Comparison of ENCODE assay signal across 29 mouse cellular contexts in the genomic region with DNA sequence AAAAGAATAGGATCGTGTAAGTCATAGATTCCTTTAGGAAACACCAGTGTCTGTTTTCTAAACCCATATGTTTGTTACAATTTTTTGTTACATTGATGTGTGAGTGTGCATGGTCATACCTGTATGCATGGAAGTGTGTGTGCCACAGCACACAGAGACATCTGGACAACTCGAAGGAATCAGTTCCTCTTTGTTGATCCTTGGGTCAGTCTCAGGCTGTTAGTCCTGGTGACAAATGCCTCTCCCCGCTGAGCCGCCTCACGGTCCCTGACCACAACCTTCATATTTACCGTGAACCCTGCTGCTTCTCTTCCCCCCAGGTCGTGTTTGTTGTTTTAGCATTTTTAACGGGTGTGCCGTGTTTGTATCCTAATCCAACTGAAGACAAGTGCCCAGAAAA. TPM values are rescaled to one million over a fixed set of nuclear protein-coding genes. Genes with fewer than 3 reads are reported as not detected.
"Had no signal": no experiment of that assay in that cellular context is flagged by ENCODE, and none has a peak within 500 bp of the region (broad histone marks: within the 10 kb centered on the region; RNA-seq: fewer than 3 reads in every experiment).

No protein-coding gene starts in this region.

- H3K4me3 ChIP-seq: lung, embryonic 15.5 days; midbrain, embryonic 10.5 days; midbrain, embryonic 12.5 days; myocyte; neural tube, embryonic 13.5 days; neural tube, embryonic 15.5 days had no signal

- ATAC-seq: lung, postnatal 0 days; midbrain, embryonic 16.5 days had no signal

- H3K27me3 ChIP-seq: lung, embryonic 15.5 days; midbrain, embryonic 12.5 days; neural tube, embryonic 13.5 days; neural tube, embryonic 15.5 days had no signal

- H3K9me3 ChIP-seq: lung, embryonic 15.5 days; midbrain, embryonic 10.5 days; midbrain, embryonic 12.5 days; neural tube, embryonic 13.5 days; neural tube, embryonic 15.5 days had no signal

- H3K9ac ChIP-seq: lung, embryonic 15.5 days; midbrain, embryonic 12.5 days; neural tube, embryonic 13.5 days; neural tube, embryonic 15.5 days had no signal

- H3K27ac ChIP-seq: lung, embryonic 15.5 days; macrophage; midbrain, embryonic 10.5 days; midbrain, embryonic 12.5 days; neural tube, embryonic 13.5 days; neural tube, embryonic 15.5 days had no signal

- DNase-seq: lung, adult 18-20 months; lung, postnatal 14 days; lung, postnatal 36 days; midbrain, embryonic 14.5 days; retina, postnatal 1 day; right cerebral cortex, adult 18-20 months; right cerebral cortex, postnatal 25 days; right cerebral cortex, postnatal 4 days; spleen, adult 18-20 months; thymus, adult 18-20 months; thymus, postnatal 14 days; thymus, postnatal 36 days had no signal

- H3K4me2 ChIP-seq: lung, embryonic 15.5 days; midbrain, embryonic 12.5 days; neural tube, embryonic 13.5 days; neural tube, embryonic 15.5 days had no signal

- H3K4me1 ChIP-seq: lung, embryonic 15.5 days; midbrain, embryonic 10.5 days; midbrain, embryonic 12.5 days; neural tube, embryonic 13.5 days; neural tube, embryonic 15.5 days had no signal

RNA-seq across cellular contexts. Expression of gene Trim75, which starts 28.6 kb away (rescaled TPM):
- total RNA-seq: megakaryocyte, adult 5-6 weeks; megakaryocyte-erythroid progenitor cell, adult 5-6 weeks had no signal
- polyA plus RNA-seq: liver, embryonic 16.5 days; lung, embryonic 15.5 days; lung, postnatal 0 days; macrophage; midbrain, embryonic 10.5 days; midbrain, embryonic 12.5 days; myocyte; neural tube, embryonic 11.5 days; small intestine, adult 2 months; stomach, embryonic 14.5 days; stomach, embryonic 16.5 days; thymus, postnatal 0 days had no signal

RNA-seq across cellular contexts. Expression of gene Trim61, which starts 59.3 kb away (rescaled TPM):
- total RNA-seq: megakaryocyte, adult 5-6 weeks; megakaryocyte-erythroid progenitor cell, adult 5-6 weeks had no signal
- polyA plus RNA-seq: liver, embryonic 16.5 days; lung, embryonic 15.5 days; lung, postnatal 0 days; macrophage; midbrain, embryonic 12.5 days; midbrain, embryonic 14.5 days; midbrain, embryonic 16.5 days; myocyte; neural tube, embryonic 13.5 days; small intestine, adult 2 months; stomach, embryonic 14.5 days; thymus, postnatal 0 days had no signal

RNA-seq across cellular contexts. Expression of gene Trim60, which starts 59.4 kb away (rescaled TPM):
- total RNA-seq: megakaryocyte, adult 5-6 weeks; megakaryocyte-erythroid progenitor cell, adult 5-6 weeks had no signal
- polyA plus RNA-seq: liver, embryonic 16.5 days; lung, embryonic 15.5 days; lung, postnatal 0 days; macrophage; midbrain, embryonic 10.5 days; midbrain, embryonic 12.5 days; midbrain, embryonic 14.5 days; midbrain, embryonic 16.5 days; myocyte; neural tube, embryonic 11.5 days; neural tube, embryonic 13.5 days; neural tube, embryonic 15.5 days; small intestine, adult 2 months; stomach, embryonic 14.5 days; stomach, embryonic 16.5 days; thymus, postnatal 0 days had no signal
